Mouse (Mus musculus) spleen, postnatal 10 days (tissue): ENCODE data around the gene Ccdc181.

Experiments
- DNase-seq, 2 experiments: peaks; one replicate each; pipeline ENCODE4 v3.0.0; 2021 to 2022; ENCODE audit warnings: low spot score in 2 of 2

Gene Ccdc181

DNA sequence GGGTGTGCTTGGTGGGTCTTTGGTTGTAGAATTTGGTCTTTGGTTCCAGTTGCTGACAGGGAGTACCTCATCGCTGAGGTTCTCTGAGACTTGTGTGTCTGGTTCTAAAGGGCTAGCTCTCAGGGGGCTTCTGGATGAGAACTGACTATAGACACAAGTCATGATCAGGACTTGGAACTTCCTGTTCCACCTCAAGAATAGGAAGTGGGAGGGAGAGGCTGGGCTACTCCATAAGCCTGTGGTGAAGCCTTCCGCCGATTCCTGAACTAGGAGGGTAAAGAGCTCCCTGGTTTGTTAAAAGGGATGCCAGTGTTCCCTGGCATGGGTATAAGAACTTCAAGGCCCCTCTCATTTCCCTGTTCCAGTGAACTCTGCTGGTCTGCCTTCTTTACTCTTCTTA lies 8.6 kb downstream of the Ccdc181 start:
- DNase-seq, result no peak

DNA sequence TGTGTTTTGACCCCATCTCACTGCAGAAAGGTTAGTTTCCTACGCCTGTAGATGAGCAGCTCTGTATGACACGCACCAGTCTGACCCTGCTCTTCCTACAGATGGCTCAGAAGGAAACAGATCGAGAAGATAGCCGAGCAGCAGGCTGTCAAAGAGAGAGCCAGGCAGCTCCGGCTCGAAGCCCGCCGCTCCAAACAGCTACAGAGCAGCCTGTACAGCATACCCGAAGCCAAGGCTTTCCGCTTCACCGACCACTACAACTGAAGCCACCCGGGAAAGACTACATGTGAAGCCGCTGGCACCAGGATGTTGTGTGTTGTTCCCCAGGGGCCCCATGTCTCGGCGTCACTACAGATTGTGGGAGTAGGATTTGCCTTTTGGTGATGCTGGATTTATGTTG lies 12.0 kb downstream of the Ccdc181 start:
- DNase-seq, result no peak

DNA sequence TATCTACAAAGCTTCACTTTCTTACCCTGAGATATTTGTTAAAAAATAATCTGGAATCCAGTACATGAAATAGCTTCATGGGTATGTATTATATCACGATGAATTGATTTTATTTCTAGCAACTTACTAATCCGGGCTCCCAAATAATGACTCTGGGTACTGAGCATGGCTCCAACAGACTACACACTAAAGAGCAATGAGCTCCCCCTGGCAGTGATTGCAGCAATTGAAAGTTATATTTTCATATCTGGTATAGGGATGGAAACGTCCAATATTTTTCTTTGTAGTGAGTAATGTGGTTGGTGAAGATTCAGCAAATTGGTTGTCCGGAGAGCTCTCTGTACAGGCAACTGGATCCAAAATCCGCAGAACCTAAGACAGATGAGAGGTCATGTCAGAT lies 16.7 kb downstream of the Ccdc181 start:
- no peak for DNase-seq

DNA sequence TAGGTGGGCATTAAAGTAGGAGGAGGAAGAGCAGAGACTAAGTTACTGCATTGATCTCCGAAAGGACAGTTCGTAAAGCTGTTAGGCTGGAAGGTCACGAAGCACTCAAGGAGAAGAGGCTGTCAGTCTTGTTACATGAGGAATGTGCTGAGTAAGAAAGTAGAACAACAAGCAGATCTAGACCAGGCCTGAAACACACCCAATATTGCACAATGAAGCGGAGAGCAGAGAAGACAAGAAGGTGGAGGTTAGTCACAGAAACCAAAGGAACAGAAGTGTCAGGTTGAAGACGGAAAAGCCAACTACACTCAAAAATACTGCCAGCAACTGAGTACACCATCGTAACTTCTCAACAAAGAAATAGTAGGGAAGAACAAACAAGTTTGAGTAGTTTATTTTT lies 18.7 kb downstream of the Ccdc181 start:
- no peak for DNase-seq

DNA sequence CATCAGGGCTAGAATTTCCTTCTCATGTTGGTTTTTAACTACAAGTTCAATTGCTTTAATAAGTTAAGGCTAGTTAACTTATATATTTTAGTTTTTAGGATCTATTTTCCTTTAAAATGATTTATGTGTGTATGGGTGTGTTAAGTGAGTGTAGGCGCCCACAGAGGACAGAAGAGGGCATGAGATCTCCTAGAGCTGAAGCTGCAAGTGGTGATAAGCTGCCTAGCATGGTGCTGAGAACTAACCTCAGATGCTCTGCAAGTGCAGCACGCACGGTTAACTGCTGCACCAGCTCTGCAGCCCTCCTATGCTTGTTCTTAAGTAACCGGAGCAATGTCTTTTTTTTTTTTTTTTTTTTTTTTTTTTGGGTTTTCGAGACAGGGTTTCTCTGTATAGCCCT lies 21.1 kb downstream of the Ccdc181 start:
- no peak for DNase-seq

DNA sequence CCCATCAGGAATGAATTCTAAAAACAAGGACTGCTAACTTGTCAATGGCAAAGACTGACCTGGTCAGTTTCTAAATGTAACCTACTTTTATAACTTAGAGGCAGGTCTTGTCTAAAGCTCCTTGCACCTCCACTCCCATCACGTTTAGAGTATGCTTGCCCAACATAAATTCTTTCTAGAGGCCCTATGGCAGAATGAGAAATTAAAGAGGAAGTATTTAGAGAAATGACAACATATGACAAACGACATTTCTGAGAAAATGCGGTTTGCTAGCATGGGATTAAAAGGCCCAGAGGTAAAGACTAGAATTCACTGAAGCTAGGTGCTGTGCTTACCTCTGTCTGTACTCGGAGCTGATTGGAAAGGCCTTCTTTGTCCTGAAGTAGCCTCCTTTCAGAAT lies 26.6 kb downstream of the Ccdc181 start:
- no peak for DNase-seq

DNA sequence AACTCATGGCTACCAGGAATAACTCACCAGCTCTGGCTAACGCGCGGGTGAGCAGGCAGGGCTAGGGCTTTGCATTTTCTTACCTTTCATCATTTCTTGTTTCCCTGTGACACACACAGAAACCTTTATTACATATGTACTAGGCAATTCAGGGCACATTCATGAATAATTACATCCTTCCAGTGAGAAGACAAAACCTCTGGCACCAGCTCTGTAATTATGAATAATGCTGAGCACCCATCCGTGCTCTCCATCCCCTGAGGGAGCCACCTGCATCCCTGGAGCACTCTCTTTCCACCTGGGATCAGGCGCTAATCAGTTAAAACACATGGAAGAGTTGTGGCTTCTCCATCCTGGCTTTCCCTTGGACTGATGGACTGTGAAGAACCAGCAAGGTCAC lies 28.4 kb downstream of the Ccdc181 start, which contains the start of gene Nme7:
TSS of gene Nme7 (plus strand) at position 301 of the 400 bp plus-strand sequence.
- DNase-seq, result no peak

DNA sequence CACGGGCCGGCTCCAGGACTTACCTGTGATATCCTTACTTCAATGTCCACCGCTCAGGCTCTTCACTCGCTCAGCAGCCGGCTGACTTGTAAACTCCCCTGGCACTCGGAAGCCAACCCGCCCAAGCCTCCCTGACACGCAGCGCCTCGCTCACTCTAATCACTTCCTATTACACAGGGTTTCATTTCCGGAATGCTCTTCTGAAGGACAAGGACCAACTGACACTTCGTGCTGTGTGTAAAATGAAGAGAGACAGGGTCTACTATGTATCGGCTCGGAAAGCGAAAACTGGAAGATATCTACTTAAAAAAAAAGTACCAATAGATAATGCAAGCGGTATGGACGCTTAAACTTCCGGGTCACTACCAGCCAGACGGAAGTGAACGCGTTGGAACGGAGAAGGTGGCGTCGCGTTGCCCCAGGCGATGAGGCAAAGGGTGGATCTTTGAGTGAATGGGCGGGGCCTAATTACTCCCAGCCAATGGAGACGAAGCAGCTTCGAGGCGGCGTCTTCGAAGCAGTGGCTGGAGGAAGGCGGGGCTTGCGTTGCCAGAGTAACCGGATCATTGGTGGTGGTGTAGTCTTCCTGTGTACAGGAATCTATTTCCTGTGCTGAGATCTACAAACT lies 31.9 kb downstream of the Ccdc181 start, which contains the start of gene Blzf1:
TSS of gene Blzf1 (minus strand) at position 366 of the 628 bp plus-strand sequence.
- DNase-seq, result peak; percentile 95 to 99

DNA sequence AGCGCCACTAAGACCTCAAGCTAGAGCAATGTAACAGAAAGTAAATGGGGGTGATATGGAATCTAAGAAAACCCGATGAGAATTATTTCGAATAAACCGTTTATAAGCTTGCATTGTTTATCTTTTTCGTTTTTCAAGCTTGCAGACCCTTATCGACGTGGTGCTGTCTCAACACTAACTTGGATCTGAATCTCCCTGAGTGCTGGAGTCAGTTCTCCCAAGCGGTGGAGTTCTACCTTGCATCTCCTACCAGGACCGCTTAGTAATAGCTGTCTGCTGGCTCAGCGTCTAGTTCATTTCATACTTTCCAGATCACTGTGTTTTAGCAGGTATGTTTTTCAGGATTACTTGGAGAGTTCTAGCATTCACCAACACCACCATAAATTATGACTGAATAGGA lies 32.5 kb downstream of the Ccdc181 start:
- no peak for DNase-seq

DNA sequence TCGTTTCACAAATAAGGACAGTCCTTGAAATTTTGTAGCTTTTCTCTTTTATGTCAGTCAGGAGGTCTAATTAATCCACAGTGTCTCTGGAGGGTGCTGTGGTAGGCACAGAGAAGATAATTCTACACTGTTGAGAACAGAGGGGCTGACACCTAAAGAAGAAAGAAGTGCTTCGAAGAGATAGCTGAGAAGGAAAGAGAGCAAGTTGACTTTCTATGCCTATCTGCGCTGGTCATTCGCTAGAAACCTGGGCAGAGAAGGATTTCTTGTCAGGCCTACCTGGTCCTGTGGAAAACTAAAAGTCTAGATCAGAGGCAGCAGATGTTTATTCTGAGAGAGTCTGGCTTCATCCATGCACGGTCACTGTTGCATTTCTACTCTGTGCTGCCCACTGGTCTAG lies 38.7 kb downstream of the Ccdc181 start:
- DNase-seq, result no peak

DNA sequence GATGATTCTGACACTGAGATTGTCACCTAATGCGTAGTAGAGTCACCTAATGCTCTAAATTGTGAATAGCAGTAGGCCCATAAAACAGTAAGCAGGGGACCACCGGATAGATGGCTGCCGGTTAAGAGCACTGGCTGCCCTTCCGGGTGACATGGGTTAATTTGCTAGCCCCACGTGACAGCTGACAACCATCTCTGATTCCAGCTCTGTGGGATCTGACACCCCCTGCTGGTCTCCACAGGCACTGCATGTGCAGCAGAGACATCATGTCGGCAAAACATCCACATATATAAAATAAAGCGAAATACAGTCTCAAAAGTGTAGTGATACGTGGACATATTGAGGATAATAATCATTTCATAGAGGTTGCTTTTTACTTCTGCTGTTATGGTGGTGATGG lies 39.9 kb downstream of the Ccdc181 start:
- DNase-seq, result peak; percentile 28 to 68

DNA sequence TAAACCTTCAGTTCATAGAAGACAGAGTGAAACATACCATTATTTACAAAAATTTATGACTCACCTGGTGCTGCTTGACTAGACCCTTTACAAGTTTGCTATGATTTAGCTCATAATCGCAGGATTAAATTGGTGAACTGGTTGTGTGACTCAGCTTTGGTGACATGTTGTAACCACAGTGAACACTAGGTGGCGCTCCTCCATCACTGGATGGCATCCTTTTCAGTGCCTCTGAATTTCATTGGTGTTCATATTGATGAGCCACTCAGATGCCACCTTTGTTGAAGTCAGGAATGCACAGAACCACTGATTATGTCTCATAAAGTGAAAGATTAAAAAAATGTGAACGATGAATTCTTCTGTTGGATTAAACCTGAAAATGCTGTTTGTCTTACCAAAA lies 41.3 kb downstream of the Ccdc181 start:
- DNase-seq, result peak; percentile 56 to 85

DNA sequence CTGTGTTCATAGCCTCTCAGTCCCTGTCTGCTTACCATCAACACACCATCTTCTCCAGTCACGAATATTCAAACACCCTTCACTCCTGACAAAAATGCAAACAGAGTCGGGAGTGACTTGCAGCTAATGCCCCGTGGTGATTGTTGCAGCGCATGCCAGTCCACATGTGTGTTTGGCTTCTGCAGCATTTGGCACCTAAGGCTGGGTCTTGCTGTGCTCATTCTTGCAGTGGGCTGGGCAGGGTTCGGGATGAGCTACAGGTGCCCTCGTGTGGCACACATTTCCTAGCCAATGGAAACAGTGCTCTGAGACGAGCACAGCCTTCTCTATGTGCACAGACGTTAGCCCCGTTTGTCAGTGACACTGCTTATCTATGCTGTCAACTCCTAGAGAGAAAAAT lies 41.9 kb downstream of the Ccdc181 start:
- DNase-seq, result no peak

DNA sequence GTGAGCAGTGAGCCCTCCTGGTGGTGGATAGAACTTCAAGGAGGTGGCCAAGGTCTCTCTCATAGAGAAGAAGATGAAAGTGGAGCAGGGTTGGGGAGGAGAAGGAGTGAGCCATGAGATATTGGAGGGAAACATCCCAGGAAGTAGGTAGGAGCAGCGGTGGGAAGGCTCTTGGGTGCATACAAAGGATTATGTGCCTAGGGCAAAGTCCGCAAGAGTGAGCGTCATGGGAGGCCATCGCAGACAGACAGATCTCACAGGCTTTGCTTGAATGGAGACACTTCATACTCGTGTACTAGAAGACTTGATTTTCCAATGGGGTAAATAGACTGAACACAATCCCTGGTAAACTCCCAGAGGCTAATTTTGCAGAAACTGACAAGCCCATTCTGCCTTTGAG lies 43.1 kb downstream of the Ccdc181 start:
- no peak for DNase-seq

DNA sequence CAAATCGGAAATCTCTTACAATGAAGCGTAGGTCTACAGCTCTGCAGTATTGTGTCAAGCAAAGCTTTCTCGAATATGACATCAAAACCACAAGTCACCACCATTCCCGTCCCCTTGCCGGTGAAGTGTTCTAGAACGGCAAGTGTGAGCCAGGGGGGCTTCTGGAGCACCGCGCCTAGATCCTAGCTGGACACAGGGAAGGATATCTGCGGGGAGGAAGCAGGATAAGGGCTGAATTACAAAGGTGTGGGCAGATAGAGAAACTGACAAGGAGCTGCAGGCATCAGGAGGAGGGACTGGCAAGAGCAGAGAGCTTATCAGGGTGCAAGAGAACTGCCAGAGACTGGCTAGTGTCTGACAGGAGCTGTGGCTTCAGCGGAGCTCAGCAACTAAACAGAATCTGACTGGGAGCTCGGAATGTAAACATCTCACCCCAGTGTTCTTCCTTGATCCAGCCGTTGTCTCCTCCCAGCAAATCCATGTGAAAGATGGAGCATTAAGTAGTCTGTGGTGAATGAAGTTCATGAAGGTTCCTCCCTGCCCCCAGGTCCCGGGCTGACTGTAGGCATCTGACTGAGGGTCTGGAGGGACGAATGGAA lies 44.3 kb downstream of the Ccdc181 start:
- DNase-seq, result no peak

DNA sequence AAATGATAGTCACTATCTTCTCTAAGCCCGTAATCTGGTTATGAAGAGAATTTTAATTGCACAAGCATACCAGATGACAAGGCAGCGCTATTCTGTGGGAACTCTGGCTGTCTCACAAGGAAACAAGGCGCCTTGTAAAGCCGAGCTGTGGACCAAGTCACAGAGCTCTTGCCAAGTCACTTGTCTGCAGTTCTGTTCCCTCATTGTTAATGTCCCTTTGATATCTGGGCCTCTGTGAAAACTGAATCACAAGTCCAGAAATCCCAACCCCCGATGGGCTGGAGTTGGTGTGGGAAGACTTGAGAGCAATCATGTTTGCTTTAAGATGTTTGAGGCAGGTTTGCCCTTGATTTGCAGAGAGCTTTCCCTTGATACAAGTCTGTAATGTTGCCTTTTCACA lies 45.3 kb downstream of the Ccdc181 start:
- no peak for DNase-seq

DNA sequence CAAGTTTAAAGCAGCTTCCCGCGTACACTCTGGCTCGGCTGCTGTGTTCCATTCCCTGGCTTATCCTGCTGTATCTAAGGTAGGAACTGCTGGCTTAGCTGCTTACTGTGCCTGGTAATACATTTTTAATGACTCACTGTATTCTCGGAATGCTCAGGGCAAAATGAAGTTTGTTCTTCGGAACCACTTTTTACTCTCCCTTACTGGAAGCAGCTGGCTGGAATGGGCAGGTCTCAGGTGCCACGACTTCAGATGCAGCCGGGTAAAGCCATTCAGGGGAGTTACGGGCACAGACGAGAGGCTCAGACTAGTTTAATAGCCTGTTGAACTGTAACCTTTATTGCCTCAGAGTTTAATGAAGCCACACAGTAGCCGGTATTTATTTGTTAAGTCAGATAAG lies 46.0 kb downstream of the Ccdc181 start:
- DNase-seq, result no peak

DNA sequence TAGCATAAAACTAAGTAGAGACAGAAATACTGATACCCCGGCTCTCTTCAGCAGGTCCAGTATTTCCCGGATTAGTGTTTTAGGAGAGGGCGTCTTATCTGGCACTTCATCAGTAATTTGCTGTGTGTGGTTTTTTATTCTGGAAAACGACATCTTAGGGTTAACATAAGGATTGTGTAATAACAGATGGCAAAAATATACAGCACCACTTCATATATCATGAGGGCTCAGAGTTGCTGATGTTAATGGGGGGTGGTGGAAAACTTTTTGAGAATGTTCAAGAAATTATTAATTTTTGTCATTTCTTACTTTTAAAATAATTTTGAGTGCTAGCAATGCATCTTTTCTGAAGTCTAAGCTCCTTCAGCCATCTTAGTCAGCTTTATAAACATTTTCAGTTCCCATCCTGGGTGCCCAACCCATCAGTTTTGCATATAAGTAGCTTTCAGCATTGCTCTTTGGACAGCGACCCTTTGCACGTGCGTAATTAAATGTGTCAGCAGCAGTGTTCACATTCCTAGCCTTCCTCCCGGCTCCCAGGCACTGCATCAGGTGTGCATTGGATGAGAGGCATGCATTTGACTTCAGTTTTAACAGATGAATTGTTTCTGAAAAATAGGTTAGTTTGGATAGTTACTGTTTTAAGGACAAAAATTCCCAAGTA lies 47.7 kb downstream of the Ccdc181 start:
- DNase-seq, result no peak

DNA sequence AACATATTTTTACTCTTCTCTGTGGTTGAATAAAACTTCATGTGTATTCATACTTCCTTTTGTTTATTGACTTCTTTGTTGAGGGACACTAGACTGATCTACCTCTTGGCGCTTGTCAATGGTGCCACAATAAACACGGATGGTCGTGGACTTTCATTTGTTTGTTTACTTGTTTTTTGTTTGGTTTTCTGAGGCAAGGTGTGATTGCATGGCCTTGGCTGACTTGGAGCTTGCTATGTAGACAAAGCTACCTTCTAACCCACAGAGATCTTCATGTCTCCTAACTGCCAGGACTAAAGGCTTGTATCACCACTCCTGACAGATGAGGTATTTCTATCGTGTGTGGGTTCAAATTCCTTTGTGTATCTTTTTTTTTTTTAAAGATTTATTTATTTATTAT lies 48.8 kb downstream of the Ccdc181 start:
- DNase-seq, result no peak

DNA sequence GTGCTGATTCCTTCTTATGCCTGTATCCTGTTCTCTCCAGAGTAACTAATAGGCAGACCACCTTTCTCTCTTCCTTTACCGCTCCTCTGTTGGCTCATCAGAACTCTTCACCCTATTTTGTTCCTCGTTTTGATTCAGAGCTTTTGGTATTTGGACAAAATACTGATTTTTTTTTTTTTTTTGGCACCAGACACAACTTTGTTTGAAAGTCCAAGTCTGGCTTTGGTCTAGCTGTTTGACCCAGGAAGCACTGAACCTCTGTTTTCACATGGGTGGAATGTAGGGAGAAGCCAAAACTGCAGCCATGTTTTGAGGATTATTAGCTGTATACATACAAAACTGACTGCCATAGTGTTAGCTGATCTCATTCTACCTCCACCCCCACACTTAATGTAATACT lies 49.5 kb downstream of the Ccdc181 start:
- DNase-seq, result no peak

DNA sequence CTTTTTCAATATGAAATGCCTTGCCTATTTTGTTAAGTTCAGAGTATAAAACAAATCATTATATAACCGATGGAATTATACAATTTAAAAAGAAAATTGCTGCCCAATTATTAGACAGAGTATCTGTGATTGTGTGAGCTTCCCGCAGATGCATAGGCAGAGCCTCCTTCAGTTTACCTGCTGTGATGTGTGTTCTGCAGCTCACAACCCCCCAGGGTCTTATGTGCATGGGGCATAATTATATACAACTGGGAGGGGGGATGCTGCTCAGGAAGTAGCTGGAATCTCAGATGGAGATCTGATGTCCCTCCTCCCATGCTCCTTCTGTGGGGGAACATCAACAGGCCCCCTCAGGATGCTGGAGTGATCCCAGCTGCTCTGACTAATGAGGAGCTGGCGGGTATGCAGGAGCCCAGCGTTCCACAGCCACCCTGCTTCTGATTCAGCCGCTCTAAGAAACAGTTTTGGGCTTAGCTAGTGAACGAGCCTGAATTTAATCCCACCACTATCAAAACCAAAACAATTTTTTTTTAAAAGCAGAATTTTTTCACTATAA lies 51.3 kb downstream of the Ccdc181 start:
- no peak for DNase-seq

DNA sequence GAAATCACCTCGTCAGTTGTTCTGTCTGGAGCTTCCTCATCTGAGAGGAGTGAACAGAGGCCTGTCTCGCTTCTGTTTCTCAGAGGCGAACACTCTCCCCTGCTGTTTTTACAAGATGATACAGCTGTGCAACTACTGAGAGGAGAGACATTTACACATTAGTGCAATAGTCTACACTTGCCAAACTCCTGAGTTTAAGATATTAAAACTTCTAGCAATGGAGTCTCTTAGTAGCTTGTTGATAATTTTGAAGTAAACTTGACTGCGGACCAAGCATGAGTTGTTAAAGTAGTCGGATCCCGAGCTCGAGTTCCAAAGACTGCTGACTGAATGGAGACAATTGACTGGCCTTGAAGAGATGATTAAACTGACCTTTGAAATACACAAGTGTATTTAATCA lies 52.4 kb downstream of the Ccdc181 start:
- DNase-seq, result no peak

DNA sequence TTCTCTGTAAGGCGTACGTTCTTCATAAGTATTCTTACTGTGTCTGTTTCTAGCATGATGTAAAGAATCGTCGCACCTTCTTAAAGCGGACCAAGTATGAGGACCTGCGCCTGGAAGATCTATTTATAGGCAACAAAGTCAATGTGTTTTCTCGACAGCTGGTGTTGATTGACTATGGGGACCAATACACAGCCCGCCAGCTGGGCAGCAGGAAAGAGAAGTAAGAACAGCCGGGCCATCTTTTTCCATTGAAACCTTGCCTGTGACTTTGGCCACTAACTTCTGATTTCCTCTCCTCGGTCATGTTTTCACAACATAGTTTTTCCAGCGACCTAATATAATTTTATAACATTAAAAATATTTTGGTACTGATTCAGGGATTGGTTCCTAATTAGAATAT lies 57.2 kb downstream of the Ccdc181 start:
- no peak for DNase-seq
